Mouse (Mus musculus) embryonic facial prominence, embryonic 14.5 days (tissue): ENCODE results near the gene Chd2. TPM values are rescaled to one million over a fixed set of nuclear protein-coding genes. Genes with fewer than 3 reads are reported as not detected.

Source experiments
- ATAC-seq: fragments of 200-750 bp; cut with Nextera tagmentation; 2 replicates; pipeline ENCODE4 v1.8.0; 2017; ENCODE audit warnings: low read depth, moderate number of reproducible peaks, moderate TSS enrichment
- DNase-seq: peaks from one replicate; pipeline ENCODE4 v3.0.0-alpha.2; 2015; ENCODE audit warnings: low spot score
- H3K27ac ChIP-seq: fragments of 300-500 bp; sonication (generic); replicated peaks from 2 replicates; pipeline ENCODE4 v1.5.1; 2014; ENCODE audit warnings: low read depth, mild to moderate bottlenecking, low read length, moderate library complexity
- H3K27me3 ChIP-seq: fragments of 300-500 bp; sonication (generic); replicated peaks from 2 replicates; pipeline ENCODE4 v1.6.1; 2014; ENCODE audit warnings: low read length; ENCODE audit not compliant: control insufficient read depth, insufficient read depth
- H3K36me3 ChIP-seq: fragments of 300-500 bp; sonication (generic); 2 replicates; pipeline ENCODE4 v1.6.1; 2014; ENCODE audit warnings: low read length, mixed read lengths; ENCODE audit not compliant: control insufficient read depth, insufficient read depth
- H3K4me1 ChIP-seq: fragments of 300-500 bp; sonication (generic); 2 replicates; pipeline ENCODE4 v1.6.1; 2014; ENCODE audit warnings: antibody characterized with exemption, low read length; ENCODE audit not compliant: control insufficient read depth, insufficient read depth
- H3K4me2 ChIP-seq: fragments of 300-500 bp; sonication (generic); 2 replicates; pipeline ENCODE4 v1.6.1; 2014; ENCODE audit warnings: low read depth, mild to moderate bottlenecking, low read length, moderate library complexity, mixed read lengths
- H3K4me3 ChIP-seq: fragments of 300-500 bp; sonication (generic); 2 replicates; pipeline ENCODE4 v1.5.1; 2014; ENCODE audit warnings: low read depth, mild to moderate bottlenecking, low read length
- H3K9ac ChIP-seq: fragments of 300-500 bp; sonication (generic); 2 replicates; pipeline ENCODE4 v1.6.1; 2014; ENCODE audit warnings: low read depth, mild to moderate bottlenecking, low read length, moderate library complexity, mixed read lengths
- H3K9me3 ChIP-seq: fragments of 300-500 bp; sonication (generic); 2 replicates; pipeline ENCODE4 v1.6.1; 2016; ENCODE audit warnings: low read length; ENCODE audit not compliant: control insufficient read depth
- whole genome bisulfite sequencing: fragments of 180-500 bp; shearing (Covaris S2); extraction: QIAGEN DNeasy Blood & Tissue Kit; methylation state at CpG from one replicate; pipeline ENCODE4 v1.1.7; 2014; 5-methylcytosine and 5-hydroxymethylcytosine counted together
- polyA plus RNA-seq: library from polyadenylated mRNA; unstranded; fragments of >200 nt; fragmentation: Nextera tagmentation; extraction: Ambion mirVana; gene quantifications from 2 replicates; pipeline ENCODE4 v1.2.1, GENCODE M21; 2014

Gene Chd2
- polyA plus RNA-seq, 1 experiment from 2014 or later, result 39.5 TPM

- H3K4me1 ChIP-seq, result peaks cover 27% of the 10 kb centered on the region
- H3K9me3 ChIP-seq, result no peaks in the 10 kb centered on the region
- ATAC-seq, result no peak; the same call in 1 of the 2 replicates
- H3K4me2 ChIP-seq, result peak overlapping the region; percentile 65
- H3K9ac ChIP-seq, result peak overlapping the region; percentile 85
- H3K27ac ChIP-seq, result peak overlapping the region; percentile 94
- no peaks in the 10 kb centered on the region for H3K36me3 ChIP-seq
- DNase-seq, result peak; percentile 76
- H3K27me3 ChIP-seq, result no peaks in the 10 kb centered on the region
- H3K4me3 ChIP-seq, result peak overlapping the region; percentile 76
- 3% methylated on average over 15 of the region's 15 CpGs for WGBS
Measured at GRCm38 (mm10) chr7:73389871-73390294, 151.7 kb downstream of the Chd2 start.

GRCm38 (mm10) chr7:73389419-73389818 is 152.2 kb downstream of the Chd2 start:
- Histone ChIP-seq H3K9ac (peak overlapping the region; percentile 35; the same call in 1 of the 2 replicates), H3K4me3 (no peak overlapping the region), H3K4me1 (peaks cover 27% of the 10 kb centered on the region), H3K9me3 (no peaks in the 10 kb centered on the region), H3K27ac (peak overlapping the region; percentile 94), H3K27me3 (no peaks in the 10 kb centered on the region), H3K36me3 (no peaks in the 10 kb centered on the region), H3K4me2 (peak overlapping the region; percentile 65)
- WGBS, result 7% methylated on average over 9 of the region's 9 CpGs
- DNase-seq (no peak), ATAC-seq (no peak)

GRCm38 (mm10) chr7:73388866-73389265 is 152.8 kb downstream of the Chd2 start:
- H3K27ac ChIP-seq, result no peak overlapping the region
- H3K4me3 ChIP-seq, result no peak overlapping the region
- ATAC-seq (no peak), DNase-seq (no peak)
- H3K9ac ChIP-seq, result no peak overlapping the region
- no peak overlapping the region for H3K4me2 ChIP-seq
- H3K4me1 ChIP-seq, result peaks cover 23% of the 10 kb centered on the region
- H3K27me3 ChIP-seq, result no peaks in the 10 kb centered on the region
- WGBS, result 60% methylated on average over 2 of the region's 2 CpGs
- H3K36me3 ChIP-seq, result no peaks in the 10 kb centered on the region
- no peaks in the 10 kb centered on the region for H3K9me3 ChIP-seq

GRCm38 (mm10) chr7:73382843-73383242 is 158.8 kb downstream of the Chd2 start:
- no peak for DNase-seq
- no peak for ATAC-seq
- H3K4me2 ChIP-seq, result no peak overlapping the region
- peaks cover 6% of the 10 kb centered on the region; the same call in 1 of the 2 replicates for H3K27me3 ChIP-seq
- H3K4me1 ChIP-seq, result no peaks in the 10 kb centered on the region; the same call in 1 of the 2 replicates
- H3K27ac ChIP-seq, result no peak overlapping the region
- no peak overlapping the region for H3K4me3 ChIP-seq
- H3K9me3 ChIP-seq, result no peaks in the 10 kb centered on the region
- H3K9ac ChIP-seq, result no peak overlapping the region
- WGBS, result 66% methylated on average over 7 of the region's 7 CpGs
- no peaks in the 10 kb centered on the region for H3K36me3 ChIP-seq

- H3K4me3 ChIP-seq, result peak overlapping the region; percentile 70; the same call in 1 of the 2 replicates
Measured at GRCm38 (mm10) chr7:73378034-73378433, 163.6 kb downstream of the Chd2 start.

GRCm38 (mm10) chr7:73377307-73377706 is 164.3 kb downstream of the Chd2 start:
- Histone ChIP-seq H3K36me3 (no peaks in the 10 kb centered on the region), H3K27ac (no peak overlapping the region), H3K9me3 (no peaks in the 10 kb centered on the region), H3K4me1 (peaks cover 8% of the 10 kb centered on the region; the same call in 1 of the 2 replicates), H3K27me3 (peaks cover 28% of the 10 kb centered on the region), H3K4me3 (peak overlapping the region; percentile 70), H3K4me2 (peak overlapping the region; percentile 98), H3K9ac (peak overlapping the region; percentile 76)
- ATAC-seq (no peak), DNase-seq (no peak)
- 43% methylated on average over 12 of the region's 12 CpGs for WGBS

More at GRCm38 (mm10) chr7:73378034-73378433, 163.6 kb downstream of the Chd2 start:
- Histone ChIP-seq H3K27me3 (peaks cover 25% of the 10 kb centered on the region), H3K4me2 (peak overlapping the region; percentile 98), H3K4me1 (peaks cover 8% of the 10 kb centered on the region; the same call in 1 of the 2 replicates), H3K9ac (peak overlapping the region; percentile 76; the same call in 1 of the 2 replicates), H3K9me3 (no peaks in the 10 kb centered on the region), H3K36me3 (no peaks in the 10 kb centered on the region), H3K27ac (no peak overlapping the region)
- WGBS, result 65% methylated on average over 6 of the region's 6 CpGs
- DNase-seq (no peak), ATAC-seq (no peak)

Other genes starting within 250 kb of the Chd2 start
- gene Rgma, start 166.3 kb downstream of the Chd2 start, polyA plus RNA-seq, result 19.6 and 26.1 TPM in 2 replicates
- 29.2 and 32.3 TPM in 2 replicates for gene Fam174b, start 198.5 kb upstream of the Chd2 start, polyA plus RNA-seq